Mouse (Mus musculus): Measurements from ENCODE around the gene Fbl.

DNA sequence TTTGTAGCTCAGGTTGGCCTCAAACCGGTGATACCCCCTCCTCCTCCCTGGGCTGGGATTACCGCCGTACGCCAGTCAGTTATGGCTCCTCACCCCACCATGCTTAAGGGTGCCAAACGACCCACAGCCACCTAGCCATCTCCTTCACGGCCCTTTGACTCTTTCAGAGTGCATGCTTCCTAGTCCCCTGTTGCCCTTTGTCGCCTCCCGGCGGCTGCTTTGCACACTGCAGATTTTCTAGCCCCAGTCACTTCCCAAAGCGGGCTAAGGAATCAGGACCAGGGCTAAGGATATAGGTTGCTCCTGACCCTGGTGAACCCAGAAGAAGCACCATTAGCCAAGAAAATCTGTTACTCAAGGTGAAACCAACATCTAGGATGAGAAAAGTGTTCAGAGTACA is 44.6 kb downstream of the Fbl start:
- TF ChIP-seq EP300 (IDR thresholded peaks at IDR 0.05; ENCODE audit: low read depth) = no peak
- TF ChIP-seq CTCF (IDR thresholded peaks at IDR 0.05; ENCODE audit: low read depth) = peak; percentile 89

Measured in liver, postnatal 0 days (tissue).